Mouse (Mus musculus) heart, embryonic 12.5 days (tissue): ENCODE measurements at regions not wholly inside any gene's neighbourhood (a gene's known extent, or its start where the extent isn't known, plus 50 kb on each side); places are given as distances from the start of the nearest gene placed in this dataset.

Experiments
- ATAC-seq: fragments of 200-750 bp; cut with Nextera tagmentation; 2 replicates; pipeline ENCODE4 v1.8.0; 2017; ENCODE audit warnings: moderate TSS enrichment, moderate library complexity; ENCODE audit not compliant: insufficient number of reproducible peaks, low FRiP score
- H3K27ac ChIP-seq: fragments of 300-500 bp; sonication (generic); 2 replicates; pipeline ENCODE4 v1.5.1; 2016; ENCODE audit warnings: mild to moderate bottlenecking, moderate library complexity; ENCODE audit not compliant: poor library complexity, severe bottlenecking
- H3K27me3 ChIP-seq: fragments of 300-500 bp; sonication (generic); replicated peaks from 2 replicates; pipeline ENCODE4 v1.6.1; 2016; ENCODE audit warnings: mild to moderate bottlenecking, moderate library complexity
- H3K36me3 ChIP-seq: fragments of 300-500 bp; sonication (generic); 2 replicates; pipeline ENCODE4 v1.6.1; 2016; ENCODE audit warnings: mild to moderate bottlenecking, moderate library complexity
- H3K4me1 ChIP-seq: fragments of 300-500 bp; sonication (generic); replicated peaks from 2 replicates; pipeline ENCODE4 v1.6.1; 2016; ENCODE audit warnings: mild to moderate bottlenecking
- H3K4me2 ChIP-seq: fragments of 300-500 bp; sonication (generic); 2 replicates; pipeline ENCODE4 v1.6.1; 2016; ENCODE audit warnings: mild to moderate bottlenecking, moderate library complexity
- H3K4me3 ChIP-seq: fragments of 300-500 bp; sonication (generic); 2 replicates; pipeline ENCODE4 v1.5.1; 2016; ENCODE audit warnings: mild to moderate bottlenecking
- H3K9ac ChIP-seq: fragments of 300-500 bp; sonication (generic); 2 replicates; pipeline ENCODE4 v1.6.1; 2016; ENCODE audit warnings: mild to moderate bottlenecking, moderate library complexity
- H3K9me3 ChIP-seq: fragments of 300-500 bp; sonication (generic); replicated peaks from 2 replicates; pipeline ENCODE4 v1.6.1; 2016; ENCODE audit warnings: mild to moderate bottlenecking, moderate library complexity
- WGBS: fragments of 180-500 bp; shearing (Covaris S2); methylation state at CpG from one replicate; pipeline ENCODE4 v1.1.7; 2016; 5-methylcytosine and 5-hydroxymethylcytosine counted together

DNA sequence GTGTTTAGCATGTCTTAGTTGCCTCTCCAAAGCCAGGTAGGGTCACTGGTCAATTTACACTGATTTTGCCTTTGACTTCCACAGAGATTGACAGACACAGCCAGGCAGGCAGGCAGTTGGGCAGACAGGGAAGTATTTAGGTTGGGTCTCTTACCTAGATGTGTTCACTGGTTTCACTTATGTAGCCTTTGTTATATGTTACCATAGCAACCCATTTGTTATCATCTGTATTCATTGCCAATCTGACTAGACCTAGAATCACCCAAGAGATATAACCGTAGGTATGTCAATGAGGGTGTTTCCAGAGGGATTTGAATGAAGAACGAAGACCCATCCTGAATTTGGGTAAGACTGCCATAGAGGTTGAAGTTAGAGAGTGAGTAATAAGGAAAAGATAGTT is 123.8 kb upstream of the Tnfaip3 start:
- Histone ChIP-seq H3K4me2 (no peak overlapping the region), H3K36me3 (no peaks in the 10 kb centered on the region), H3K4me1 (no peaks in the 10 kb centered on the region), H3K27ac (no peak overlapping the region), H3K9me3 (no peaks in the 10 kb centered on the region), H3K4me3 (no peak overlapping the region), H3K27me3 (no peaks in the 10 kb centered on the region), H3K9ac (no peak overlapping the region)
- WGBS = 80% methylated on average over 2 of the region's 2 CpGs
- ATAC-seq = no peak

- Histone ChIP-seq H3K27ac (no peak overlapping the region), H3K9me3 (no peaks in the 10 kb centered on the region), H3K4me3 (no peak overlapping the region), H3K4me2 (no peak overlapping the region), H3K36me3 (no peaks in the 10 kb centered on the region), H3K27me3 (no peaks in the 10 kb centered on the region), H3K4me1 (no peaks in the 10 kb centered on the region), H3K9ac (no peak overlapping the region)
- no peak for ATAC-seq
- 76% methylated on average over 1 of the region's 1 CpGs for WGBS
These were observed 122.8 kb upstream of the Tnfaip3 start for GRCm38 (mm10) chr10:19138258-19138657.

DNA sequence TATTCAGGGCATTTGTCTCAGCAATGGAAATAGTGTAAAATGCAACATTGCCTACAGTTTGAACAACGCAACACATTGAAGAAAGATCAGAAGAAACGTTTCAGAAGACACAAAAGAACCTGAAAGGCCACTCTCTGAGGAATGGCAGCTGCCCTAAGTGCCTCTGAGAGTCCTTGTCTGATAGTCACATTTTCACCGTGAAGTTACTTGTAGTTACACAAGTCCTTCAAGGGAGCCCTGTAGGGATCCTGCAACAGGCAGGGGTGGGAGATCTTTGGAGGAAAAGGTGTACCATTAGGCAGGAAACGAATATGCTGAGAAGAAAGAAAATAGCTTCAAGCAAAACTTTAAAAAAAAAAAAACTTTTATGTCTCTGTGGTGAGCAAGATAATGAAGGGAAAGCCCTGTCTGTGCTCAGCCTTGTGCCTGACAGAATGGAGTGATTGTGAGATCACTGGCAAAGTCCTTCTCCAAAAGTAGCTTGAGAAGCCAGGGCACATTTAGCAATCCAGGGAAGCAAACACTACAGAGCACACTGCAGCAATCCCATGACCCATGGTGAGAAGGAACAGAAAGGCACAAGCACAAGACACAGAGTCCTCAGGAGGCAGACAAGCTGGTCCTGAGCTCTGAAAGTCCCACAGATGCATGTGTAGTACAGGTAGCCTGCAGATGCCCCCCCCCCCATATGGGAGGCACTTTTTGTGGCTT is 112.3 kb upstream of the Tnfaip3 start:
- WGBS = 50% methylated on average over 4 of the region's 4 CpGs
- no peak for ATAC-seq
- no peaks in the 10 kb centered on the region for H3K27me3 ChIP-seq
- H3K4me1 ChIP-seq = peaks cover 13% of the 10 kb centered on the region
- no peaks in the 10 kb centered on the region for H3K9me3 ChIP-seq
- no peak overlapping the region for H3K27ac ChIP-seq
- no peak overlapping the region for H3K4me2 ChIP-seq
- H3K4me3 ChIP-seq = no peak overlapping the region
- H3K9ac ChIP-seq = no peak overlapping the region
- H3K36me3 ChIP-seq = no peaks in the 10 kb centered on the region

DNA sequence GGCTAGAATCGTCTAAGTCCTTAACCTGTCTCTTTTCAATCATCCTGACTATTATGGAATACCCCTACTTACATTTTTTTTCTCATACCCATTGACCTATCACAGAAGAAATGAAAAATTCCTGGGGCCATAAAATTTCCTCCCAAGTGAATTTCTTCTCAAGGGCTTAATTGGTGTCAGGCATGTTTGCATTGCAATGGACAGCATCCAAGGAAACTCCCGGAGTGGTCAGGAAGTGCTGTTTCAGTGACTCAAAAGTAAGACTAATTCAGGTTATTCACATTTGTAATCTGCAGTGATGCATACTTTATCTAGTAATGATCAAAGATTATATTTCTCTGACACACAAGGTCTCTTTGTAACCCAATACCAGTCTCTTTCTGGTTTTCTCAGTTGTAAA is 111.5 kb upstream of the Tnfaip3 start:
- Histone ChIP-seq H3K27me3 (no peaks in the 10 kb centered on the region), H3K36me3 (no peaks in the 10 kb centered on the region), H3K4me1 (peaks cover 18% of the 10 kb centered on the region), H3K9ac (no peak overlapping the region), H3K4me2 (no peak overlapping the region), H3K9me3 (no peaks in the 10 kb centered on the region), H3K4me3 (no peak overlapping the region), H3K27ac (no peak overlapping the region)
- no peak for ATAC-seq
- WGBS = 68% methylated on average over 2 of the region's 2 CpGs

GRCm38 (mm10) chr10:19126438-19126837 is 111.0 kb upstream of the Tnfaip3 start:
- H3K27me3 ChIP-seq = no peaks in the 10 kb centered on the region
- H3K4me2 ChIP-seq = no peak overlapping the region
- no peaks in the 10 kb centered on the region for H3K36me3 ChIP-seq
- H3K4me3 ChIP-seq = no peak overlapping the region
- H3K27ac ChIP-seq = no peak overlapping the region
- 71% methylated on average over 4 of the region's 4 CpGs for WGBS
- H3K9ac ChIP-seq = no peak overlapping the region
- H3K4me1 ChIP-seq = peaks cover 20% of the 10 kb centered on the region
- no peak for ATAC-seq
- H3K9me3 ChIP-seq = no peaks in the 10 kb centered on the region

GRCm38 (mm10) chr10:19123691-19124090 is 108.2 kb upstream of the Tnfaip3 start:
- 62% methylated on average over 7 of the region's 7 CpGs for WGBS
- Histone ChIP-seq H3K27me3 (no peaks in the 10 kb centered on the region), H3K4me2 (no peak overlapping the region), H3K27ac (no peak overlapping the region), H3K4me3 (no peak overlapping the region), H3K9me3 (no peaks in the 10 kb centered on the region), H3K4me1 (peaks cover 23% of the 10 kb centered on the region), H3K36me3 (no peaks in the 10 kb centered on the region), H3K9ac (no peak overlapping the region)
- ATAC-seq = no peak

DNA sequence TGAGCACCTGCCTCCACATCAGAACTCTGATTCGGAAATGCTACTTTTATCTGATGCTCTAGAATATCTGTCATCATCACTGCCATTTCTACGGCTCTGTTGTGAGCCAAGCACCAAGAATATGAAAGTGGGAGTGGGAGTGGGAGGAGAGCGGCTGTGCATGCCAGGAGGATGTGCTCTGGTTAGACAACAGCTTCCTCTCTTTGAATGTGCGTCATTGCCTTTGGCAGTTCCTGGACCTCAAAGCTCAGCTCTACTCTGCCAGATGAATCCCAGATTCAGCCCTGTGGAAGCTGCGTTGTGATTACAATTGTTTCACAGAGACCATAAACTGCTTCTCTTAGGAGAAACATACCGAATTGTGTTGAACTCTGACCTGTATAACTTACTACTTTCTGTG is 106.8 kb upstream of the Tnfaip3 start:
- Histone ChIP-seq H3K27me3 (no peaks in the 10 kb centered on the region), H3K36me3 (no peaks in the 10 kb centered on the region), H3K4me1 (peaks cover 23% of the 10 kb centered on the region), H3K9me3 (no peaks in the 10 kb centered on the region), H3K27ac (no peak overlapping the region), H3K4me2 (no peak overlapping the region), H3K9ac (no peak overlapping the region), H3K4me3 (no peak overlapping the region)
- 55% methylated on average over 6 of the region's 6 CpGs for WGBS
- ATAC-seq = no peak

GRCm38 (mm10) chr10:19119281-19120049 is 104.0 kb upstream of the Tnfaip3 start:
- Histone ChIP-seq H3K4me1 (peaks cover 16% of the 10 kb centered on the region), H3K27ac (no peak overlapping the region), H3K4me2 (no peak overlapping the region), H3K36me3 (no peaks in the 10 kb centered on the region), H3K9ac (no peak overlapping the region), H3K9me3 (no peaks in the 10 kb centered on the region), H3K4me3 (no peak overlapping the region), H3K27me3 (no peaks in the 10 kb centered on the region)
- 75% methylated on average over 8 of the region's 8 CpGs for WGBS
- ATAC-seq = no peak

DNA sequence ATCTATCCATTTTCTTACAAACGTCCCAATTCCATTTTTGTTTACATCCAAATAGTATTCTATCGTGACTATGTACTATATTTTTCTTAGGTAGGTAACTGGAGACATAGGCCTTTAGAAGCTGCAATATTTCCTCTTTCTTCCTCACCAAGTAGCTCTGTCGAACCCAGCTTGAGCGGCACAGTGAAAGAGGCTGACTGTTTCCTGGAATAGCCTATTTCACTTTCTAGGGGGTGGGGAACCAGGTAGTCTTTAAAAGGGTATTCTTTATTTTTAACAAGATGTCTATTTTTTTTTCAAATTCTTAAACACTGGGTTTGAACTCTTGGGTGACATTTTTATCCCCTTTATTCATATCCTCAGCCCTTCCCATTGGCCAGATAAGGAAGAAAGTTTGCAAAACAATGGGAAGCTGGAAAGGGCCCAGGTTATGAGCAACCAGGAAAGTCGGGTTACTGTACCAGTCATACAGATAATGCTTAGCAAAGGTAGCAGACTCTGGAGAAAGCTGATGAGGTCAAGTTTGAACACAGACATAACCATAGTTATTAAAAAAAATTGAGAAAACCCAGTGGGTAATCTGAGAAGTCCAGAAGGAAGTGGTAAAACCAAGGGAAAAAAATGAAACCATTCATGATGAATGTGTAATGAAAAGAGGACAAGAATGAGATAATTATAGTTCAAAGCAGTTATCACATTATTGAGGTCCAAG is 103.3 kb upstream of the Tnfaip3 start:
- H3K36me3 ChIP-seq = no peaks in the 10 kb centered on the region
- H3K27ac ChIP-seq = no peak overlapping the region
- peaks cover 15% of the 10 kb centered on the region for H3K4me1 ChIP-seq
- no peaks in the 10 kb centered on the region for H3K9me3 ChIP-seq
- H3K9ac ChIP-seq = no peak overlapping the region
- no peaks in the 10 kb centered on the region for H3K27me3 ChIP-seq
- ATAC-seq = no peak
- WGBS = 57% methylated on average over 5 of the region's 5 CpGs
- no peak overlapping the region for H3K4me2 ChIP-seq
- H3K4me3 ChIP-seq = no peak overlapping the region

DNA sequence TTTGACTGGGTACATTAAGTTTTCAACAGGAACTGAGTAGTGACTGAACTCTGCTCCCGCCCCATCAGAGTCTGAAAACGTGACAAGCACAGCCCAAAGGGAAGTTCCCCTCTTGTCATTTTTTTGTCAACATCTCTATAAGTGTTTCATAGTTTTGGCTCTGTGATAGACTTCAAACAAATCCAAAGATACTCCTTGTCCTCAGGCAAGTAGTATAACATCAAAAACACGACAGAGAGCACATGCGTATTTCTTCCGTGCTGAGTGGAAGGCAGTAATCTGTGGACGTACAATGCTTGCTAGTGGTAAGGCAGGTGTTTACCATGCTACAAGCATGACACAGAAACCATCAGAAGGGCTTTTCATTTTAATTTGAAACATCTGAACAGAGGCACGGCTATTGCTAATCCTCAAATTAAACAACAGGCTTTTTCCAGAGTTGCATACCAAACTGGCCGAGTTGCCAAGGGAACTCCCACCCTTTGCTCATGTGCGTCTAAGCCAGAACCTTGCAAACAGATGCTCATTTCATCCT is 101.7 kb upstream of the Tnfaip3 start:
- Histone ChIP-seq H3K4me1 (peaks cover 7% of the 10 kb centered on the region), H3K36me3 (no peaks in the 10 kb centered on the region), H3K4me2 (no peak overlapping the region), H3K4me3 (no peak overlapping the region), H3K27me3 (no peaks in the 10 kb centered on the region), H3K9me3 (no peaks in the 10 kb centered on the region), H3K27ac (no peak overlapping the region), H3K9ac (no peak overlapping the region)
- WGBS = 72% methylated on average over 9 of the region's 9 CpGs
- ATAC-seq = no peak

GRCm38 (mm10) chr10:19112459-19112858 is 97.0 kb upstream of the Tnfaip3 start:
- no peak for ATAC-seq
- Histone ChIP-seq H3K27me3 (no peaks in the 10 kb centered on the region), H3K4me3 (no peak overlapping the region), H3K27ac (no peak overlapping the region), H3K4me2 (no peak overlapping the region), H3K4me1 (no peaks in the 10 kb centered on the region), H3K9ac (no peak overlapping the region), H3K9me3 (peaks cover 3% of the 10 kb centered on the region), H3K36me3 (no peaks in the 10 kb centered on the region)
- 60% methylated on average over 2 of the region's 2 CpGs for WGBS
